Comparison of ENCODE assay signal across 13 mouse cellular contexts in the genomic region with DNA sequence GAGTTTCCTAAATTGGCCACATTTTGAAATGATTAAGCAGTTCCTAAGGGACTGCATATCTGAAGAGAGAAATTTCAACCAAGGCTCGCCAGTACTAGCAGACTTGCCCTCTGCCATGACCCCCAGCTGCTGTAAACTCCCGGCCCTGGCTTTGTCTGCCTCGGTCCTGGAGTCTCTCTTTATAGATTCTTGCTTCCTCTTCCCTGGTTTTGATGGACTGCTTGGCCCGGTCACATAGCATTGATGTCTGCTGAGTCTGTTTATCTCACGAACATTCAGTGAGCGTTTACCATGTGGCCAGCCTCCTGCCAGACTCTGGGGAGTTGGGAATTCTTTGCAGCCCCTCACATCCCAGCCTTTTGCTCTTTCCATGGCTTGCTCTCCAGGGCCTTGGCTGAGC. TPM values are rescaled to one million over a fixed set of nuclear protein-coding genes. Genes with fewer than 3 reads are reported as not detected.
DNase-seq lines count a peak whose midpoint lies in the region; ATAC-seq and TF ChIP-seq lines count a peak whose summit lies in the region.
"Had no signal": no experiment of that assay in that cellular context is flagged by ENCODE, and none has a peak within 500 bp of the region (broad histone marks: within the 10 kb centered on the region; RNA-seq: fewer than 3 reads in every experiment).

No protein-coding gene starts in this region.

- H3K9ac ChIP-seq in lung, embryonic 14.5 days: no peak overlapping the region
- H3K9ac ChIP-seq in heart, postnatal 0 days (replicated peaks; ENCODE audit: low read depth, low read length): no peak overlapping the region
- no peak overlapping the region for H3K9ac ChIP-seq in limb, embryonic 11.5 days (ENCODE audit: low read length)
- H3K9ac ChIP-seq: embryonic facial prominence, embryonic 15.5 days; liver, embryonic 15.5 days; midbrain, embryonic 15.5 days had no signal

- H3K27ac ChIP-seq in lung, embryonic 14.5 days (ENCODE audit: low read depth): peak overlapping the region; percentile 62
- peak overlapping the region; percentile 47 for H3K27ac ChIP-seq in heart, postnatal 0 days (ENCODE audit: low read depth)
- H3K27ac ChIP-seq in limb, embryonic 11.5 days (replicated peaks; ENCODE audit: low read depth, low read length): 0 out of 2 replicates have a peak overlapping the region, but pooled peaks have one; percentile 15
- H3K27ac ChIP-seq: embryonic facial prominence, embryonic 15.5 days; liver, embryonic 15.5 days; midbrain, embryonic 15.5 days had no signal

- no peak overlapping the region for H3K4me2 ChIP-seq in lung, embryonic 14.5 days
- no peak overlapping the region for H3K4me2 ChIP-seq in heart, postnatal 0 days (ENCODE audit: low read depth, low read length)
- H3K4me2 ChIP-seq in limb, embryonic 11.5 days (ENCODE audit: low read depth, severe bottlenecking): no peak overlapping the region
- H3K4me2 ChIP-seq: embryonic facial prominence, embryonic 15.5 days; liver, embryonic 15.5 days; midbrain, embryonic 15.5 days had no signal

- peaks cover 35% of the 10 kb centered on the region for H3K4me1 ChIP-seq in lung, embryonic 14.5 days (ENCODE audit: insufficient read depth)
- H3K4me1 ChIP-seq in lung, adult 2 months (ENCODE audit: control insufficient read depth, insufficient read depth, low read length): peaks cover 3% of the 10 kb centered on the region; the same call in 1 of the 2 replicates
- peaks cover 52% of the 10 kb centered on the region for H3K4me1 ChIP-seq in heart, postnatal 0 days (ENCODE audit: control insufficient read depth, insufficient read depth)
- peaks cover 45% of the 10 kb centered on the region for H3K4me1 ChIP-seq in limb, embryonic 11.5 days (ENCODE audit: control insufficient read depth, insufficient read depth, low read length)

- intact Hi-C loops in left cerebral cortex, postnatal 36 days (cut with DNase I): no loop called here

- peaks cover 11% of the 10 kb centered on the region; the same call in 1 of the 2 replicates for H3K36me3 ChIP-seq in lung, embryonic 14.5 days (ENCODE audit: insufficient read depth)
- H3K36me3 ChIP-seq in heart, postnatal 0 days (replicated peaks; ENCODE audit: control insufficient read depth, insufficient read depth, low read length): peaks cover 23% of the 10 kb centered on the region
- H3K36me3 ChIP-seq in limb, embryonic 11.5 days (ENCODE audit: control insufficient read depth, insufficient read depth, low read length): no peaks in the 10 kb centered on the region
- H3K36me3 ChIP-seq: liver, embryonic 15.5 days; midbrain, embryonic 15.5 days had no signal

- WGBS in lung, embryonic 14.5 days: 21% methylated on average over 6 of the region's 6 CpGs
- WGBS in lung, adult 2 months: 32% methylated on average over 6 of the region's 6 CpGs
- WGBS in heart, postnatal 0 days: 6% methylated on average over 6 of the region's 6 CpGs
- 9% methylated on average over 6 of the region's 6 CpGs for WGBS in limb, embryonic 11.5 days

- H3K27me3 ChIP-seq in lung, embryonic 14.5 days (ENCODE audit: insufficient read depth, low read length): no peaks in the 10 kb centered on the region
- no peaks in the 10 kb centered on the region for H3K27me3 ChIP-seq in heart, postnatal 0 days (ENCODE audit: control insufficient read depth, insufficient read depth, low read length)
- no peaks in the 10 kb centered on the region for H3K27me3 ChIP-seq in limb, embryonic 11.5 days (ENCODE audit: control insufficient read depth, insufficient read depth, low read length)
- H3K27me3 ChIP-seq: embryonic facial prominence, embryonic 15.5 days; liver, embryonic 15.5 days; midbrain, embryonic 15.5 days had no signal

- no peak for TF ChIP-seq EP300 in heart, postnatal 0 days (IDR thresholded peaks at IDR 0.05; ENCODE audit: low read depth)

- no peak for TF ChIP-seq POLR2A in lung, adult 2 months (IDR thresholded peaks at IDR 0.05; ENCODE audit: borderline replicate concordance, extremely low read depth, low read depth, low read length)

- ATAC-seq in lung, embryonic 14.5 days (ENCODE audit: insufficient read depth): peak; percentile 60
- no peak for ATAC-seq in heart, postnatal 0 days (ENCODE audit: insufficient read depth, low read depth)
- ATAC-seq in limb, embryonic 11.5 days (ENCODE audit: insufficient number of reproducible peaks, low FRiP score, low TSS enrichment, low read depth): no peak
- ATAC-seq: activated CD4-positive, CD25-positive, alpha-beta regulatory T cell, adult 4 months; hindbrain, embryonic 16.5 days; midbrain, embryonic 15.5 days had no signal

- no peak for TF ChIP-seq CTCF in lung, embryonic 14.5 days (IDR thresholded peaks at IDR 0.05; ENCODE audit: low read depth)
- no peak for TF ChIP-seq CTCF in lung, adult 2 months (IDR thresholded peaks at IDR 0.05; ENCODE audit: insufficient read depth, low read length)
- TF ChIP-seq CTCF in heart, postnatal 0 days (IDR thresholded peaks at IDR 0.05; ENCODE audit: low read depth): no peak

- peak; percentile 35 to 54 for DNase-seq in adrenal gland, postnatal 36 days
- DNase-seq in adrenal gland, adult 8-10 months: no peak
- peak; percentile 80 for DNase-seq in lung, embryonic 14.5 days
- no peak for DNase-seq in lung, adult 2 months
- peak; percentile 20 for DNase-seq in heart, postnatal 0 days (ENCODE audit: low spot score)
- peak; percentile 45 for DNase-seq in limb, embryonic 11.5 days (ENCODE audit: low spot score)
- DNase-seq in layer of hippocampus, adult 9-10 months (ENCODE audit: low spot score): no peak
- no peak for DNase-seq in left cerebral cortex, postnatal 36 days (ENCODE audit: low spot score in 2 of 2)

- no peak overlapping the region for H3K4me3 ChIP-seq in lung, embryonic 14.5 days (ENCODE audit: low read depth, low read length)
- no peak overlapping the region for H3K4me3 ChIP-seq in lung, adult 2 months (replicated peaks; ENCODE audit: extremely low read depth, low read depth, low read length)
- H3K4me3 ChIP-seq in heart, postnatal 0 days (ENCODE audit: low read depth, low read length): no peak overlapping the region
- no peak overlapping the region for H3K4me3 ChIP-seq in limb, embryonic 11.5 days (ENCODE audit: low read depth, low read length)
- H3K4me3 ChIP-seq: embryonic facial prominence, embryonic 15.5 days; liver, embryonic 15.5 days; midbrain, embryonic 15.5 days had no signal

- H3K9me3 ChIP-seq in lung, embryonic 14.5 days (ENCODE audit: low read depth, low read length): no peaks in the 10 kb centered on the region
- no peaks in the 10 kb centered on the region for H3K9me3 ChIP-seq in heart, postnatal 0 days (replicated peaks; ENCODE audit: control insufficient read depth, low read length)
- no peaks in the 10 kb centered on the region for H3K9me3 ChIP-seq in limb, embryonic 11.5 days (ENCODE audit: control insufficient read depth, low read length)
- H3K9me3 ChIP-seq: embryonic facial prominence, embryonic 15.5 days; liver, embryonic 15.5 days; midbrain, embryonic 15.5 days had no signal

RNA-seq across cellular contexts. Expression of gene Umps, which starts 22.1 kb away (rescaled TPM):
- total RNA-seq in adrenal gland, postnatal 36 days (2021): 10 to 100 TPM; 42.3 to 50.8 TPM
- 10 to 100 TPM; 35.3 to 47.5 (median 38.2) TPM for total RNA-seq in adrenal gland, adult 8-10 months (2022)
- 69.9 and 71.1 TPM in 2 replicates for polyA plus RNA-seq in lung, embryonic 14.5 days (2014; fragmentation: Nextera tagmentation; extraction: Ambion mirVana)
- 4.5 and 4.7 TPM in 2 replicates for polyA plus RNA-seq in lung, adult 2 months (2012; rRNA removed)
- 14.3 and 15.0 TPM in 2 replicates for total RNA-seq in heart, postnatal 0 days (2014; rRNA removed; ENCODE audit: low replicate concordance)
- polyA plus RNA-seq in heart, postnatal 0 days (2015; fragmentation: Nextera tagmentation; extraction: Ambion mirVana): 12.5 and 12.6 TPM in 2 replicates
- 96.4 and 99.1 TPM in 2 replicates for polyA plus RNA-seq in limb, embryonic 11.5 days (2014; fragmentation: Nextera tagmentation; extraction: Ambion mirVana)
- 10 to 100 TPM; 12.2 to 15.1 TPM for total RNA-seq in left cerebral cortex, postnatal 36 days (2021)

Comparison
In these comparisons a context has a peak if more than half of its experiments do, and no peak if none do; other contexts are left out.
1. DNase-seq: peak in adrenal gland, postnatal 36 days (2 of 2), lung, embryonic 14.5 days (single experiment), heart, postnatal 0 days (single experiment) and limb, embryonic 11.5 days (single experiment); none in adrenal gland, adult 8-10 months (single experiment), lung, adult 2 months (single experiment), layer of hippocampus, adult 9-10 months (single experiment) and left cerebral cortex, postnatal 36 days (0 of 2).
2. Peak in every context shown above with its lines, with median percentiles within 50 percentile points of each other: H3K27ac ChIP-seq.